Mouse (Mus musculus) CH12.LX (cell line): Measurements from ENCODE around the gene Ncor1.

ENCODE experiments used
- CTCF ChIP-seq, 2 experiments: IDR thresholded peaks in 1 of 2; conservative IDR thresholded peaks in 1 of 2; 2 replicates each; pipeline ENCODE4 v1.5.1; 2011 to 2012; ENCODE audit warnings: low read depth in 2 of 2, low read length in 2 of 2, improper control_type of control experiment in 1 of 2, inconsistent platforms in 1 of 2, mild to moderate bottlenecking in 1 of 2, moderate library complexity in 1 of 2
- POLR2A ChIP-seq: IDR thresholded peaks from 2 replicates; pipeline ENCODE4 v1.6.1; 2011; ENCODE audit warnings: low read depth, mild to moderate bottlenecking, improper control_type of control experiment, low read length
- POLR2AphosphoS2 ChIP-seq: IDR thresholded peaks from 2 replicates; pipeline ENCODE4 v1.6.1; 2011; ENCODE audit warnings: low read depth, low read length, improper control_type of control experiment
- RCOR1 ChIP-seq: conservative IDR thresholded peaks from 2 replicates; pipeline ENCODE4 v1.6.1; 2012; ENCODE audit warnings: low read depth, mild to moderate bottlenecking, inconsistent platforms, low read length, improper control_type of control experiment
- SIN3A ChIP-seq: IDR thresholded peaks from 2 replicates; pipeline ENCODE4 v1.6.1; 2012; ENCODE audit warnings: low read length, improper control_type of control experiment, inconsistent platforms
- TCF12 ChIP-seq: IDR thresholded peaks from 2 replicates; pipeline ENCODE4 v1.6.1; 2014; ENCODE audit warnings: low read depth, mild to moderate bottlenecking, inconsistent platforms, low read length, improper control_type of control experiment
- USF2 ChIP-seq: conservative IDR thresholded peaks from 2 replicates; pipeline ENCODE4 v1.6.1; 2011; ENCODE audit warnings: low read depth, low read length, improper control_type of control experiment
- ZNF384 ChIP-seq: IDR thresholded peaks from 2 replicates; pipeline ENCODE4 v1.6.1; 2012; ENCODE audit warnings: low read depth, low read length, improper control_type of control experiment, inconsistent platforms

DNA sequence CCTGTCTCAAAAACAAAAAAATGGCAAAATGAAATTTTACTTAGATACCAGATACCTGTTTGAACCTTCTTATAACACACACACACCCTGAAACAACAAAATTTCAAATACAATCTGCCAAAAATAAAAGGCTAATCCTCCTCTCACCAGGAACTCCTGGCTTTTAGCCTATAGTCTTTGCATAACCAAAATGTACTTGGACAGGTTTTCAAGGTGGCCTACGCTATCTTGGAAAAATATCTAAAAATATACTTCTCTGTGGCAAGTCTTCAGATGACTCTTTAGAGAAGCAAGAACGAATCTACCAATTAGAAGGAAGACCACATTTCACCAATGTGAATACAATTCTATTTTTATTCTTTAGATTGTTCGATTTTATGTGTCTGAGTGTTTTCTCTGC is 12.5 kb downstream of the Ncor1 start:
- TF ChIP-seq ZNF384 (no peak), TCF12 (no peak), POLR2A (no peak), CTCF (conservative IDR thresholded peaks at IDR 0.05 in 1 of 2, IDR thresholded peaks at IDR 0.05 in 1 of 2; ENCODE audit: low read depth in 2 of 2, low read length in 2 of 2) (no peak), POLR2AphosphoS2 (no peak), SIN3A (no peak), USF2 (no peak), RCOR1 (no peak)
